Mouse (Mus musculus): ENCODE measurements around the gene Mmp28.

The Mmp28 gene

DNA sequence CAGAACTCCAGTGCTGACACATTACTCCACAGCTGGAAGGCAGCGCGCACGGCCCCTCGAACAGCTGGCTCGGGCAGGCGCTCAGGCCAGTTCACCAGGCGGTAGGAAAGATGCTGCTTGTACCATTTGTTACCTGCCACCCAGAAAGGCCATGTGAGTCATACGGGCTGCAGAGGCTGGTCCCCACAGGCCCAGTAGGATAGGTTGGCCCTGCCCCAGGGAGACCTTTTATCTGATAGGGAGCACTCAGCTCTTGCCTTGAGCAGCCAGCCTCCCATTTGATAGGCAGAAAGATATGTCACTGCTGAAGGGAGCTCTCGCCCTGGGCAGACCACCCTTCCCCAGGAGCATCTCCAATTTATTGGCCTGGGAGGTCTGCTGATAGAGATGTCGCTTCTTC, 15.3 kb downstream of the Mmp28 start:
- DNase-seq (ENCODE audit: low spot score): peak; percentile 36

DNA sequence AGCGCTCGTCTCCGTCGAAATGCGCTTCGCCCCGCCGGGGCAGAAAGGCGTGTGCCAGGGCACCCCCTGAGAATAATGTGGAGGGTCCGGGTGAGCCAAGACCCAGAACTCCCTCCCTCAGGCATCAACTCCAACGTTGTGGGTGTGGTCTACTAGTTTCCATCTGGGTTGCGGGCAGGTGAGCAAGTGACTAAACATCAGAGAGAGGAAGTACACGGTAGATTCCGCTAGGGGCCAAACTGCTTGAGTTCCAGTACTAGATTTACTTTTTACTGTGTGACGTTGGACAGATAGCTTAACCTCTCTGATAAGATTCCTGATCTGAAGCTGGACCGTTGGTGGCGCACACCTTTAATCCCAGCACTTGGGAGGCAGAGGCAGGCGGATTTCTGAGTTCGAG, 17.9 kb downstream of the Mmp28 start:
- DNase-seq (ENCODE audit: low spot score): no peak

DNA sequence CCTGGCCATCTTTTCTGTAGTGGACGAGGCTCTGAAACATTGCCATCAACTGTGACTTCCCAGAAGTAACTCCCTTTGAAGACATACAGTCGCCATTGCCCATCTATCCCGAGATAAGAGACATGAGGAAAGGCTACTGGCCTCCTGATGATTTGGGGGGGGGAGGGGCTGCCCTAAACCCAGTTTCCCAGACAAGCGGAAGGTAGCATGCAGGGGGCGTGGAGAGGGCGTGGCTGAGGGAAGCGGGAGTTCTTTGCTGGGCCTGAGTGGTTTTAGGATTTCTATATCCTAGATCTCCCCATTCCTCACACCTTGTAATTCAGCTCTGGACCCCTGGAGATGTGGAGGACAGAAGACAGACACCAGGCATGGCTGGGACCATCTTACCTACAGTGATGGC, 19.0 kb downstream of the Mmp28 start:
- DNase-seq (ENCODE audit: low spot score): no peak

DNA sequence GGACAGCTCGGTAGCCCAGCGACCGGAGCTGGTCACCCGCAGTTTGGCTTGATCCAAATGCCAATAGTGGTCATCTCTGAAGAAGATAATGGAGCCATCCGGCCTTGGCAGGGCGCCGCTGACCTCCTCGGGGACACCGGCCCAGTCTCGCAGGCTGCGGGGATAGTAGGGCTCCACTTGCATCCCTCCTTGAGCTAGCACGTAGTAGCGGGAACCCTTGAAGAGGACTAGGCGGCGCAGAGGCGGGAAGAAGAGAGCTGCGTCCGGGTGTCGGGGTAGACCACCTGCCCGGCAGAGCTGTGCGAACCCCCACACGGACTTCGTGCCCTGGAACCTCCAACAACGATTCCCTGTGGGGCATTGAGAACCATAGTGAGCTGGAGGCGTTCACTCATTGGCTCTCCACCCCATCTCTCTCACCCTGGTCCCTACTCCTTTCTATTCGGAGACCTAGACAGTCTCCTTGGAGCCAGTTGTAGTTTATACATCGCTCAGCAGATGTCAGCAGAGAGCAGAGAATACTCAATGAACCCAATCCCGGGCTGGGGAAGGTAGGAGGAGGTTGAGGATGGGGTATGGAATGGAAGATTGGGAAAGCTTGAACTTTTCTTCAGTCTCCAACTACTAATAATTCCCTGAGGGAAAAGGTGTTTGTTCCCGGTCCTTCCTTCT, 20.1 kb downstream of the Mmp28 start:
- DNase-seq (ENCODE audit: low spot score): peak; percentile 79

DNA sequence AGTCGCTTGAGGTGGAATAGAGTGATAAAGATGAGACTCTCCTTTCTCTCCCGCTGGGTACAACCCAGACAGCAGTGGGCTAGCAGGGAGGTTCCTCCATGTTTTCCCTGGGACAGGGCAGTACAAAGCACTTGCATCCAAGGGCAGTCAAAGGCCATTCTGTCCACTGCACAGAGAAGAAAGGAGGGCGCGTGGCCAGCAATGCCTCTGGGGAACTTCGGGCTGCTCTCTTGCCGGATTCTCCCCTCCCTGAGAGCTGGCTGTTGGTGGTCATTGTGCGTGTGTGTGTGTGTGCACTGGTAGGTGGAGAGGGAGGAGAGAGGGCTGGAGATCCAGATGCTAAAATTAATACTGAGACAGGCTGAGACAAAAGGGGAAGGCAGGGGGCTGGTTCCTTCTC, 21.6 kb downstream of the Mmp28 start:
- DNase-seq (ENCODE audit: low spot score): peak; percentile 43

DNA sequence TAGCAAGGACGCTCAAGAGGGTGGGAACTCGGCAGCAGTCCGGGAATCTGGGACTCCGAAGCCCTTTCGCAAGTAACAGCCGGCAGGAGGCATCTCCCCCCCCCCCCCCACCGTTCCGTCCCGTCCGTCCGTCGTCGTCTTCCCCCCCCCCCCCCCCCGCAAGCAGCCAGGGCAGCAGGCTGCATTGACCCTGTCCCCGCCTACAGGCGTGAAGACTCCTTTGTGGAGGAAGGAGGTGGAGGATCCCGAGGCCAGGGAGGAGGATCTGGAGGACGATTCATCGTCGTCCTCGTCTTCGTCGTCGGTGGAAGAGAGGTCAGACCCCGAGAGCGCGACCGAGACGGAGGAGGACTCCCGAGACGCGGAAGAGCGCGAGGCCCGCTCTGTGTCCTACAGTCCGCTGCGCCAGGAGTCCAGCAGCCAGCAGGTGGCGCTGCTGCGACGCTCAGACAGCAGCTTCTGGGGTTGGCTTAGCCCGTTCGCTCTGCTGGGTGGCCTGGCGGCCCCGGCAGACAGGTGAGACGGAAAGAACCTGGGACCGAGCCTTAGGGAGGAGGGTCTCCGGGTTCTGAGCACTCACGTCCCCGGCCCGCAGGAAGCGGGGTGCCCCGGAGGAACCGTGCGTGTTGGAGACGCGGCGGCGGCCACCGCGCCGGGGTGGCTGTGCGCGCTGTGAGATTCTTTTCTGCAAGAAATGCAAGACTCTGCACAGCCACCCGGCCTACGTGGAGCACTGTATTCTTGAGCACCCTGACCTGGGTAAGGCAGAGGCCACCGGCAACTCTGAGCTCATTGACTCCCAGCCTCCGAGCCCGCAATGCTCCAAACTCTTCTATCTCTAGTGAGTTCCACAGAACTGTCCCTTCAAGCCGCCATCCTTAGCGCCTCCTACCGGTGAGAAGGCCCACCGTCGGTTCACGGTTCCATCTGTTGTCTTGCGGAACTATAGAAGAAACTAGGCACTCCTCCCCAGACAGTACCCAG, 22.5 kb downstream of the Mmp28 start:
- peak; percentile 93 for DNase-seq (ENCODE audit: low spot score)

DNA sequence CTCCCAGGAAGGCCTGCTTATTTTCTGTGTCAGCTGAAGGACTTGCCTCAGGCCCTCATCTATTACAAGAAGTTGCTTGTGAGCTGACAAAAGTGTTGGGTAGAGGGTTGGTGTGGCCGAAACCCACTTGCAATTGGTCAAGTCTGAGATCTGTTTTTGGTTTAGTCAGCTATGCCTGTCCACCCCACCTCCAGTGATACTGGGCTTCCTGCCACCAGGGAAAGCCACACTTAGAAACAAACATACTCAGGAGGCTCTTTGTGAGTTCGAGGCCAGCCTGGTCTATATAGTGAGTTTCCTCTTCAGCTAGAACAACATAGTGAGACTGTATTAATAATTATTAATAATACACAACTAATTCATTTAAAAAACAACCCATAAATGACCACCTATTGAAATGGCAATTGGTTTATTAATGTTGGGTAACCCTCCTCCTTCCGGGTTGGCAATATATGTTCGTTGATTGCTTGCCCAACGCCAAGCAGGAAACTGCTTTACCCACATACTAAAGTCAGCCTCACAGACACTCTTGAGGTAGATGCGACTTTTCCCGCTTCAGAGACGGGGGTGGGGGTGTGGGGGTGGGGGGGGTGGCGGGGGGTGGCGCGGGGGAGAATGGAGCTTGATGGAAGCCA, 23.3 kb downstream of the Mmp28 start:
- no peak for DNase-seq (ENCODE audit: low spot score)

DNA sequence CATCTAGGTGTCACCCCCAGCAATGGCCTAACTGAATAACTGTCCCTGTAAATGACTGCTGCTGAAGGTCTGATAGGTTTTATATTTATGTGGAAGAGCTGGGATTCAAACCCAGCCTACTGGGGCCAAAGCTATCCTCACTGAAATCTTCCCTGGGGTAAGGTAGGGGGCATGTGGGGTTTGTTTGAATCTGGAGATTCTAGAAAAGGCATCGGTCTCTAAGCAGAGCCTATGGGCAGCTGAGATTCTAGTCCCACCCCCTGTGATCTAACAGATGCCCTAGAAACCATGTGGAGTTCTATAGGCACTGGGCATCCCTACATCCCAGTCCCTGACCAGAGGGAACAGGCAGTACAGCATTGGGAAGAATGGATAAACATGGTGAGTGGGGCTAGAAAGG, 25.5 kb downstream of the Mmp28 start, which contains the start of gene 1700020L24Rik:
Gene 1700020L24Rik, plus strand, starts transcription at position 301 of the 400 bp plus-strand sequence.
- DNase-seq (ENCODE audit: low spot score): no peak

DNA sequence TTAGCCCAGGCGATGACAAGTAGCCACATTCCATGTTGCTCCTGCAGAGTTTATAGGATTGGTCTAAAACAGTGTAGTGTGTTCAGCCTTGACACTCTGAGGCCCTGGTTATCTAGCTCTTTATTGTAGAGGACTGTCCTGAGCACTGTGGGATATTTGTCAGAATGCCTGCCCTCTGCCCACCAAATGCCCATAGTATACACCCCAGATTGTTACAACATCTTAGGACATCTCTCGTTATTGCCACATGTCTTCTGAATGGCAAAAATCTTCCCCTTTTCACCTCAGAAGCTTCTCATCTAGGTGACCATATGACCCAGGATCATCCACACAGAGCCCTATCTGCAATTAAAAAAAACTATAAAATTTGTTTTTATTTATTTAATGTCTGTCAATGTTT, 30.3 kb downstream of the Mmp28 start:
- no peak for DNase-seq (ENCODE audit: low spot score)

DNA sequence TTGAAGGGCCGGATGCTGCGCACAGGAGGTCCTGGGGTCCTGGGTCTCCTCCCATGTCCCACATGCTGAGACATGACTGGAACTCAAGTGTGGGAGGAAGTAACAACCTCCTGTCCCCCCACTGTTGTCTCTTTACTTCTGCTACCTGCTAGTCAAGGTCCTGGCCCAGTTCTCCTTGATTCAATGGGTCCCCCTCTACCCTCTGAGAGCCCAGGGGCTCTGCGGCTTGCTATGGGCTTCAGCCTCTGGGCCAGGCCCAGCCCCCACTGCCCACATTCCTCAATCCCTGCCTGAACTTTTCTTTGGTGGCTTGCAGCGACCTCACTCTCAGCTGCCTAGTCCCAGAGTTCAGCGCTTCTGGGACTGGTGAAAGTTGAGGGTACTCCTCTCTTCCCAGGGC, 33.5 kb downstream of the Mmp28 start, which contains the start of gene Gas2l2:
Gene Gas2l2, minus strand, starts transcription at position 101 of the 400 bp plus-strand sequence.
- no peak for DNase-seq (ENCODE audit: low spot score)

DNA sequence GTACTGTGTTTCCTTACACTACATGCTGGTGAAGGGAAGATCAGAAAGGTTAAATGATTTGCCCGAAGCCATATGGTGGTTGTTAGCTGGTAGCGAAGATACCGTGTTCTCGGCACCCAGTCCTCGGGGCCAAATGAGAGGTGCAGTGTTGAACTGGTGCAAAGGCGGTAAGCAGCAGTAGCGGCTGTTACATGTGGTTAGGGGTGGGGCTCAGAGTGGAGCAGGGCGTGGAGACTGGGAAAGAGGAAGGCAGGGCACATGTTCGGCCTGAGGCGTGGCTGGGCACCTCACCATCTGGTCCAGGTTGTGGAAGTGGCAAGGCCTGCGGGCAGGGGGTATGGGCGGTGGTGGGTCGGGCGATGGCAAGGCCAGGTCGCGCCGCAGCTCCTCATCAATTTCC, 35.9 kb downstream of the Mmp28 start:
- DNase-seq (ENCODE audit: low spot score): peak; percentile 54

DNA sequence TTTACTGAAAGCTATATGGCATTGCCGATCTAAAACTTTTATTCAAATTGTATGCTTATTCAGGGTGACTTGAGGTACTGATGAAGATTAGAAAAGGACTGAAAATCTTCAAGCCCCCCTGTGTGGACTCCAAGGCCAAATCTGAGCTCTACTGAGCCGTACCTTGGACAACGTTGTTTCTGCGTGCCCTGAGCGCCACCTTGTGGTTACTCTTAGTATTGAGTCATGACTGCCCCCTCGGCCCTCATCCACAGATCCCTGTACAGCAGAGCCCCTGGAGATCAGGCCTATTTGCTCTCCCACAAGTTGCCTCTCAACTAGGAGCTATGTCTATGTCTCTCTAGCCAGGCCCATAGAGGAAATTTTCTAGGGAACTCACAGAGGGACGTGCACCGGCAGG, 38.2 kb downstream of the Mmp28 start:
- peak; percentile 77 for DNase-seq (ENCODE audit: low spot score)

DNA sequence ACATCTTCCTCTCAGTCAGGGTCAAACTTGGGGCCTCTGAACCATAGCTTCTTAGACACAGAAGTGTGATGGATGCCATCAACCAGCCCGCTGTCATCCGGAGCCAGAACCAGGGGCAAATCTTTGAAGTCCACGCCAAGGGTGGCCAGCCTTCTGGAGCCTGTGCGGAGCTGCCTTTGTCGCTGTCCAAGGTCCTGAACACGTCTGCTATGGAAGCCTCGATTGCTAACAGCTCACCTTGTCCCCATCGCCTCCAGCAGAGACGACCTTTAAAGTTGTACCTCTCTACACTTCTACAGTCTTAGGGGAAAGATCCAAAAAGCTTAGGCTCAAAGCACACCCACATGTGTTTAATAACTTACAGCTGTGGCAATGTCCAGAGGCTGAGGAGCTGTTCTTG, 41.6 kb downstream of the Mmp28 start:
- DNase-seq (ENCODE audit: low spot score): no peak

DNA sequence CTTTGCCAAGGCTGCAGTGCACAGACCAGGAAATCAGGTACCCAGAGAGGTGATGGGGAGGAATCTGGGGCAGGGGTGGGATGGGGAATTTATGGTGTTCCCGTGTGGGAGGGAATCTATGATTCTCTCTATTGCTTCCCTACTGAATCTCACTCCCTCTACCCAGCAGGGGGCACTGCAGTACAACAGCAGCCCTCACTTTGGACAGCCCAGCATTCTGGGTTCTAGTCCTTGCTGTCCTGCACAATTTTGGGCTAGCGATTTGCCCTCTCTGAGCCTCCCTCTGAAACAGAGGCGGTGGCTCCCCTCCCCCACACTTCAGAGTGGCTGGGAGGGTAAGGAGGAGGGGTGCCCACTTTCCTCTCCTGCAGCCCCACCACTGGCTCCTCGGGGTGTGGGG, 42.5 kb downstream of the Mmp28 start:
- no peak for DNase-seq (ENCODE audit: low spot score)

DNA sequence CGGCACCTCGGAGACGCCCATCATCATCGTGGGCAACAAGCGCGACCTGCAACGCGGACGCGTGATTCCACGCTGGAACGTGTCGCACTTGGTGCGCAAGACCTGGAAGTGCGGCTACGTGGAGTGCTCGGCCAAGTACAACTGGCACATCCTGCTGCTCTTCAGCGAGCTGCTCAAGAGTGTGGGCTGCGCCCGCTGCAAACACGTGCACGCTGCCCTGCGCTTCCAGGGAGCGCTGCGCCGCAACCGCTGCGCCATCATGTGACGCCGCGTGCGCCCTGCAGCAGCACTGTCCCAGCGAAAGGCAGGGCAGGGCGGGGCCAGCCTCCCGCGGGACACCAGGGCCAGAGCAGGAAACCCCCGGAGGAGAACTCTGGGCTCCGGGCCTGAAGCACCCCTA, 44.3 kb downstream of the Mmp28 start:
- DNase-seq (ENCODE audit: low spot score): no peak

DNA sequence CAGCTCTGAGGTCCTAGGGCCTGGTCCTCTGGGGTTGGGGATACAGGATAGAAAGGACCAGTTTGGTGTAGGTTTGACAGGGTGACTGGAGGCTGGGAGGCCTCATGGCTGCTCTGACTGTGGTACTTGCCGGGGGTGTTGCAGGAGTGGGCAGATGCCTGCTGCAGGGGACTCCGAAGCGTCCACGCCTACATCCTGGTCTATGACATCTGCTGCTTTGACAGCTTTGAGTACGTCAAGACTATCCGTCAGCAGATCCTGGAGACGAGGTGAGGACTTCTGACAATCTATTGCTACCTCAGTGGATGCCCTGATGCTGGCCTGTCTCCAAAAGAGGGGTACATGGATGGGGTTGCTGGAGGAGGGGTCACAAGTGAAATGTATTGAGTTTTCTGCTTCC, 45.2 kb downstream of the Mmp28 start:
- DNase-seq (ENCODE audit: low spot score): no peak

DNA sequence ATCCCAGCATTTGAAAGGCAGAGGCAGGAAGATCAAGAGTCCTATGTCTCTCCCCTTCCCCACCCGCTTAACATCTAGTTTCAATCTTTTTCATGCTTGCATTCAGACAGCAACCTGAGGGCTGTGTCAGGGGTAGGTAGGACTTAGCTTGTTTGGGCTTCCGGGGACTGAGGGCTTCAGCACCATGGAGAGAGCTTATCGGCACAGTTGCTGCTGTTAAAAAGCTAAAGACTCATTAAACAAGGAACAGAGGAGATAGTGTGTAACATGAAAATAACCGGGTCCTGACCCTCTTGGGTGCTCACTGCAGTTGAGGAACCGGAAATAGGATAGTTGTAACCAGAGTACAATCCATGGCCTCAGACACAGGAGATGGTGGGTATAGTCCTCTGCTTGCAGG, 45.8 kb downstream of the Mmp28 start:
- DNase-seq (ENCODE audit: low spot score): no peak

DNA sequence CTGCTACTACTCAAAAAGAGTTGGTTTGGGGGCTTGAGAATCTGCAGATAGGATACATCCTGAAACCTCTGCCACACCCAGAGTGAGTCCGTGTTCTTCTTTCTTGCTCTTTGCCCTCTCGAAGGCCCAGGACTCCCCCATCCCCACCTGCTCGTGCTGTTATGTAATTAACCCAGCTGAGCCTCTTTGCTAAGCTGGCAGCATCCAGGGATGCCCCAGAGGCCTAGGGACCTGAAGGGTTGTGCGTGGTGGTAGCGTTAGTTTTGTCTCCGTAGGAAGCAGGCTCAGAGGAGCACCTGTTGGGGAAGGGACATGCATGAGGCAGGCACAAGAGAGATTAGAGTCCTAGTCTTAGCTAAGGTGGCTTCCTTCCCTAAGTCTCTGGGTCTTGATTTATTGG, 52.4 kb downstream of the Mmp28 start:
- DNase-seq (ENCODE audit: low spot score): no peak

DNA sequence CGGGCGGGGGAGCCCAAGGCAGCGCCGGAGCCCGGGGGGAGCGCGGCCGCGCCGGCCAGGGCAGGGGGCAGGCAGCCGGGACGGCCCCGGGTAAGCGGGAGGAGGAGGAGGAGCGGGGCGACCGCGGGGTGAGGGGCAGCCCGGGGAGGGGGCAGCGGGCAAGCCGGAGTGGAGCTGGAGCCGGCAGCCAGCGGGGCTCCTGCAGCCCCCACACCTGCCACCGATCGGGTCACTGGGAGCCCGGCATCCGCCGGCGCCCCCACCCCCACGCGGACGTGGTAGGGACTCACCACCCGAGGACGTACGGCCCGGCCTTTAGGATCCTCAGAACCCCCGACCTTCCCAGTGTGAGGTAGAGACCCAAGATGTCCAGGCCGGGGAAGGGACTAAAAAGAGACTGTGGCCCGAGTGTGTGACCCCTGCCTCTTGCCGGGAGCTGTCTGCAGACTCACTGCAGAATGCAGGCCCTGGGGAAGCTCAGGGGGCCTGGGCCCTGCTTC, 53.0 kb downstream of the Mmp28 start:
- peak; percentile 20 for DNase-seq (ENCODE audit: low spot score)

DNA sequence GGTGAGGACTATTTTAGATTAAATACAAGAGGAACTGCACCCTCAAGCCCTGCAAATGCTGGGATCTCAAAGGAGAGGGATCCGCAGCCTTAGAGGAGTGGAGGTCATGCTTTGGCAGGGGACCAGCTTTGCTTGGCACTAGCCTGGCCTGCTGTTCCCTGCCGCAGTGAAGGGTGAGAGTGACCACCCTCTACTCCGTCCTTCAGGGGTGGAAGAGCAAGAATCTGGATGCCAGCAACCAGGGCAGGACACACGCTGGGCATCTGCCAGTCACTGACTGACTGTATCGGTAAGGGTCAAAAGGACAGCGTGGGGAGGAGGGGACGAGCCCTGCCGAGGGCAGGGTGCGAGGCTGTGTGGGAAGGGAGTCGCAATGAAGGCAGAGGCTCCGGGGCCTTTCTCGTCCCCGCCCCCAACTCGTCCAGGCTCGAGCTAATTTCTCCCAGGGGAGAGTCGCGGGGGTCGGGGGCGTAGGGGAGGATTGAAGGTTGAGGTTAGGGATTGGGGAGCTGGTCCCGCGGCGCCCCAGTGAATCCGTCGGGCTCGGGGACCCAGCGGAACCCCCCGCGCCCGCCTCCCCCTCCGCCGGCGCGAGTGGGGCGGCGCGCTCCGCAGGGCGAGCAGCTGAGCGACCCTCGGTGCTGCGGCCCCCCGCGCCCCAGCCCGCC, 53.6 kb downstream of the Mmp28 start, which contains the start of gene Rasl10b:
Gene Rasl10b, plus strand, starts transcription at position 51 of the 668 bp plus-strand sequence.
- peak; percentile 54 for DNase-seq (ENCODE audit: low spot score)

DNA sequence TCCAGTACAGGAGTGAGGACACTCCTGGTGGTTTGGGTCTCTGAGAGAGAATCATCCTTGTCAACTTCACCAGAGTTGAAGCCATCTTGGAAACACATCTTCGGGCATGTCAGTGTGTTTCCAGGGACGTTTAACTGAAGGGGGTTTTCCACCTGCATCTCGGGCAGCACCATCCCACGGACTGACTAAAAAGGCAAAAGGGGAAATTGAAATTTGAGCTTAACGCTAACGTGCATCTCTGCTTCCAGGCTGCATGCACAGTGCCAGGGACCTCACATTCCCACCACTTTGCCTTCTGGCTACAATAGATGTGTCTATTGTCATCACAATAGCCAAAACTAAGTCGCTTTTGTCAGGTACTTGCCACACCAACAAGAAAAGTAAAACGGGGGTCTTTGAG, 54.6 kb downstream of the Mmp28 start:
- no peak for DNase-seq (ENCODE audit: low spot score)

DNA sequence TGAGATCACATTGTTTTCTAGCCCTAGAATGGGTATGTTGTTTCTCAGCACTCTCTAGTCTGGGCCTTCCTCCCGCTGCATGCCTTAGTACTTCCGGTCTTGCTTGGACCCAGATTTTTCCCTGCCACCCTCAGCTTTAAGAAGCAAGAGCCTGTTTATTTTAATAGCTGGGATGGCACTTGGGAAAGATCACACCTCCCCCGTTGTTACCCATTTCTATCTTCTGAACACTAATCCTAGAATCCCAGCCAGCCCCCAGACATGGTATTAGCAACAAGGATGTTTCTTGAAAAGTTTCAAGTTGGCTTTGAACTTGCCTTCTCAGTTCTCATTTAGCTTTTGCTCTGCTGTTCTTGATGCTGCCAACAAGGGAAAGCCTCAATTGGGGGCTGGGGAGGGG, 56.5 kb downstream of the Mmp28 start:
- DNase-seq (ENCODE audit: low spot score): no peak

Data from MN1 (cell line).